Mouse (Mus musculus) G1E (cell line): ENCODE results near the gene Rab3il1.

Experiments used
- CTCF ChIP-seq: IDR thresholded peaks from 2 replicates; pipeline ENCODE4 v1.5.1; 2012; ENCODE audit warnings: low read depth, low read length, inconsistent platforms, mixed read lengths
- GATA1 ChIP-seq: IDR thresholded peaks from 2 replicates; pipeline ENCODE4 v1.6.1; 2012; ENCODE audit warnings: borderline replicate concordance, low read length, inconsistent platforms, mixed read lengths
- POLR2AphosphoS5 ChIP-seq: IDR thresholded peaks from 2 replicates; pipeline ENCODE4 v1.6.1; 2012; ENCODE audit warnings: low read depth, low read length, inconsistent platforms; ENCODE audit not compliant: insufficient replicate concordance

DNA sequence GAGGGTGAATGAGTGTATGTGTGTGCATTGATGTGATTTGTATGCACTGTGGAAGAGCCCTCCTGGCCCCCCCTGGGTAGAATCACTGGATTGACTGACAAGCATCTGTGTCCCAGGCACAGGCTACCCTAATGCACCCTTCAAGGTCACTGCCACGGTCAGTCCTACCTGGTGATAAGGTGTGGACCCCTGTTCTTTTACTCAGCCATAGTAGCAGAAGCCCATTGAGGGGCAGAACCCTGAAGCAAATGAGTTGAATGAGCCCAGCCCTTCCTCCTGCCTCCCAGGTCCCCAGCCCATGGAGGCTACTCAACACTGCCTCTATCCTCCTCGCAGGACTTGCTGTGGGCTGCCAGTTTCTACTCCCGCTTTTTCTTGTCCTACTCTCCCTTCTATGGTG, 53.8 kb downstream of the Rab3il1 start:
- TF ChIP-seq POLR2AphosphoS5 (0 out of 2 replicates have a peak, but pooled peaks have one; percentile 6), CTCF (no peak), GATA1 (no peak)
